Mouse (Mus musculus) forelimb bud, embryonic 11.5 days (tissue): ENCODE measurements around the gene AI481877.

ENCODE experiments used
- DNase-seq: peaks from one replicate; pipeline ENCODE4 v3.0.0-alpha.2; 2012; ENCODE audit warnings: low read depth, low spot score

The AI481877 gene

DNA sequence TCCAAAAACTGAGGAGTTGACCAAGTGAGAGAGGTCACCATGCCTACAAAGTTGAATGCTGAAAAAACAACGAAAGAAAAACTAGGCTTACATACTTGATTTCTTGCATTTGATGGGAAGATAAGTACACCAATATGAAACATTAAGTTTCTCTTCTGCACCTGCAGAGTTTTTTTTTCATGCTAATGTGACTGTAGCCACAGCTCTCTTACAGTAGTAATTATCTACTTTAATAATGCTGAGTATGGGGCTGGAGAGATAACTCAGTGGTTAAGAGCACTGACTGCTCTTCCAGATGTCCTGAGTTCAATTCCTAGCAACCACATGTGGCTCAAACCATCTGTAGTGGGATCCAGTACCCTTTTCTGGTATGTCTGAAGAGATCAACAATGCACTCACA is 13.7 kb downstream of the AI481877 start:
- DNase-seq = no peak

DNA sequence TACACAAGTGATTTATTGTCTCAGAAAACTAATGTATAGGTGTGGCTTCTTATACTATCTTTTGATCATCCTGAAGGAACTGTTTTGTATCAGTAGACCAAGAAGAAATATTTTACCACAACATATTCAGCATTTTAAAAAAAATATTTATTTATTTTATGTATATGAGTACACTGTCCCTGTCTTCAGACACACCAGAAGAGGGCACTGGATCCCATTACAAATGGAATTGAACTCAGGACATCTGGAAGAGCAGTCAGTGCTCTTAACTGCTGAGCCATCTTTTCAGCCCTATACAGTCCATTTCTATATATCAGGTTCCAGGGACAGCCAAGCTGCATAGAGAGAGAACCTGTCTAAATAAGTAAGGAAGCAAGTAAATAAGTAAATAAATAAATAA is 15.2 kb downstream of the AI481877 start:
- DNase-seq = no peak

DNA sequence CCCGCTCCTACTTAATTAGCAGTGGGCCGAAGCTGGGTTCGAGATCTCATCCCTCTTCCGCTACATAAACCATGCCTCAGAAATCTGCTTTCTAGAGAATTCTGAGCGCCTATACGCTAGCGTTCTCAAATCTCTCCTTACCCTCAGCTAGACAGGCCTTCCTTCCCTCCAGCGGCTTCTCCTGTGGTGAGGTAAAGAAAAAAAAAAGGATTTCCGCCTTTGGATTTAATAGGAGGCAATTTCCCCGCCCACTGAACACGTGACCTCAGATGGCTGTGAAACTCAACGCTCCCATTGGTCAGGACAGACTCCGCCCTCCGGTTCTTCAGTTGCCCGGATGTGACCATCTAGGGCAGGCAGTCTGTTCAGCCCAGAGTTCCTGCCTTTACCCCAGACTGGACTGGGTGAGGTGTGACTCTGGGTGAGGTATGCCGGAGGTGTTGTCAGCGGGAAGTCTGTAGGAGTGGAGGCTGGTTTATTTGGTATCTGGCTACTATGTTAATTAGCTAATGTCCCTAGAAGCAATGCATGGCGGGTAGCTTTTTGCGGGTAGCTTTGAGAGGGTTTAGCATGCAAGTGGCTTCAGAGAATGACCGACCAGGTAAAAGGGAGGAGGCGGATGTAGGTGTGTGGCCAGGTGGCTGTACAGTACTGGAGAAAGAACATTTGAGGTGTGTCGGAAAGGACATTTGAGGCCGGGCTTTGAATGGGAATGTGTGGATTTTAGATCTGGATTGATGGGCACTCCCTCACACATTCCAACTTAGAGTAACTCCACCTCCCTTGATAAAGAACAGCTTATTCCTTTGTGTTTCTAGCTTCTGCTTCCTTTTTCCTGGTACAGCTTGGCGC is 20.9 kb downstream of the AI481877 start:
- no peak for DNase-seq

DNA sequence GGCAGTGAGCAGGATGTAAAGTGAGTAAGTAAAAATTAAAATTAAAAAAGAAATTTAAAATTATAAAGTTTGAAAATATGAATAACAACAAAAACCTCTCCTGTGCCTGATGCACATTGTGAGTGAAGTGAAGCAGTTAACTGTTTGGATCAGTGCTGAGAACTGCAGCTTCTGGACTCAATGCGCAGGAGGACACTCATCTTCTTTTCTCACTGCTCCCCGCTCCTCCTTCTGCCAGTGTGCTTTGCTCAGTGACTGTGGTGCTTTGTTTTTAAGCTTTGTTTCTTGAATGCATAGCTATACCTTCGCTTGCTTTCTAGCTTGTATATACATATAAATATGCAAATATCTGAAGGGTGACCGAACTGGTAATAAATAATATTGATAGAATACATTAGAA is 30.1 kb downstream of the AI481877 start:
- no peak for DNase-seq

DNA sequence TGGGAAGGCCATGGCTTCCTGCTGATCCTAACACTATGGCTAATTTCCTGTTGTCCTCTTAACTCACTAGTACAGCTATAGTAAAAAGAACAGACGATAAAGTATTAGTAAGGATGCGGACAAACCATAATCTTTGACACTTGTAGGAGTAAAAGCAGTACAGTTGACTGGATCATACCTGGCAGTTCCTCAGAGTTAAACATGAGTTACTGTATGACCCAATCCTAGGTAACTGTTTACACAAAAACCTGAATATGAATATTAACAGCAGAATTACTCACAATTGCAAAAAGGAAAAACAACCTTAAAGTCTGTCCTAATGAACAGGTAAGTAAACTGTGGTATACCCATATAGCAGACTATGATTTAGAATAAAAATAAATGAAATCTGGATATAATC is 30.9 kb downstream of the AI481877 start:
- DNase-seq = no peak

DNA sequence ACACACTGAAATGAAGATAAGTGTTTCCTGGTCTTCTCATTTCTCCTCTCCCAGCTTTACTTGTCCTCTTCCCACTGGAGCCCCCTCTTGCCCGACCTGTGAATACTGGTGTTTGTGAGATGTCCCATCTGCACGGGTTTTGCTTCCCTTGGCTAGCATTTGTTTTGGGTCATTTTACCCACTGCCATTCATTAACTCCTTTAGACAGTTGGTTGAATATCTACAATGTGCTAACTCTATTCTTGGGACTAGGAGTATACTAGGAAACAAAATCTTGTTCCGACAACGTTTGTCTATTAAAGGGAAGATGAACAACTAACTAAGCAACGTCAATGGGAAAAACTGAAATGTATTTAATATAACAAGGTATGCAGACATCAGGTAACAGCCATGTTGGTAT is 32.1 kb downstream of the AI481877 start:
- DNase-seq = no peak

DNA sequence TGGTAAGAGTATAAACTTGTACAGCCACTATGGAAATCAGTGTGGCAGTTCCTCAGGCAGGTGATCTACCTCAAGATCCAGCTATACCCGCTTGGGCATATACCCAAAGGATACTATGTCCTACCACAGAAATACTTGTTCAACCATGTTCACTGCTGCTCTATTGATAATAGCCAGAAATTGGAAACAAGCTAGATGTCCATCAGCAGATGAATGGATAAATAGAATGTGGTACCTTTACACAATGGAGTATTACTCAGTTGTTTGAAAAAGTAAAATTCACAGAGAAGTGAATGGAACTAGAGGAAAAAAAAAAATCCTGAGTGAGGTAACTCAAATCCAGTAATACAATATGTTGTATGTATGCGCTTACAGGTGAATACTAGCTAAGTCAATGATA is 34.6 kb downstream of the AI481877 start:
- no peak for DNase-seq

DNA sequence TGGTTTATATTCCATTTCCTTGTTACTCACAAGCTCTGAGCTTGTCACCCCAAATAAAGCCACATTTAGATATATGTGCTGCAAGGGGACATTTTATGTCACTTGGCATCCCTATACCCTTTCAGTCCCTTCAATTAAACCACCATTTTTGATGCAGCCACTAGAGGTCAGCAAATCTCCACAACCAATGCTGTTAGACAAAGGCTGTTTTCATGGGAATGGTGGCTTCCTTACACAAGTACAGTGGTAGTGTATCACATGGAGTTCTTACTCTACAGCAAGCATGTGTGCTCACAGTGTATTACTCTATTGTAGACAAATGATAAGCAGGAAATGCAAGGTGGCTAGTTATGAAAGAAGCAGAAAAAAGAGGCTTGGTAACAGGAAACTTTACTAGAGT is 42.4 kb downstream of the AI481877 start:
- DNase-seq = peak; percentile 87

DNA sequence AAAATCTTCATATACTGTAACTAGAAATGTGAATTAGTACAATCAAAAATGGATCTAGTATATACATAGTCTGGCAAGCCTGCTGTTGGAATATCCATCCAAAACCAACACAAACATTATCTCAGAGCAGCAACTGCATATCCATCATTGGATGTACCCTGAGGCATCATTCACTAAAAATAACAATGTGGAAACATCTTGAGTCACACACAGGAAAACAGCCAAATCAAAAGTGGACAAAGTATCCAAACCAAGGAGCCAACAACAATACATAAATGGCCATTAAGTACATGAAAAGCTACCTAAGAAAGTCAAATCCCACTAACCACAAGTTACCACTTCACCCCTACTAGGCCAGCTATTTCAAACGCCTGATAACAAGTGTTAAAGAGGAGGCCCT is 49.4 kb downstream of the AI481877 start:
- no peak for DNase-seq

DNA sequence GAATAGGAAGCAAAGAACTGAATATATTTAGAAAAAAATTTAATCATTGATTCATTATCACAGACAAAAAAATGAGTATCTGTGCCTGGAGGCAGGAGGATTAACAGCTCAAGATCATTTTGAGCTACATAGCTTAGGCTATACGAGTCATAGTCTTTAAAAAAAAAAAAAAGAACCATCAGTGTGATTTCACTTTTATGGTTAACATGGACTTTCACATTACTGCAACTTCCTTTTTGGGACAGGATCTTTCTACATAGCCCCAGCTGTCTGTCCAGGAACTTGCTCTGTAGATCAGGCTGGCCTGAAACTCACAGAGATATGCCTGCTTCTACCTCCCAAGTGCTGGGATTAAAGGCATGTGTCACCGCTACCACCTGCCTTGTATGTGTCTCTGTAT is 55.4 kb downstream of the AI481877 start:
- DNase-seq = no peak

DNA sequence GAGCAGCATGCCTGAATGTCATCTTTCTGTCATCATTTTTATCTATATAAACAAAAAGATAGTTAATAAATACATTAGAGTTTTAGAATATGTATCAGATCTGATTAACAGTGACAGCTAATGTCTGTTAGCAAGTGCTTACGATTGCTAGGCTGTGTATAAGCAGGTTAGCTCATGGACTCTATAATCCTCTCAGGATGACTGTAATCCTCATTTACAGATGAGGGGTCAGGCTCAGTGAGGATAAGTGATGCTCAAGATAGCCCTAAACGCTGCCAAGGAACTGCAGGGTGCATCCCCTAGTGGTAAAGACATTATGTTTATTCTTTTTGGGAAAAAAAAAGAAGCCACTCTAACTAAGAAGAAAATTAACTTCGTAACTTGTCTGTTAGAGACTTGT is 69.5 kb downstream of the AI481877 start:
- no peak for DNase-seq

DNA sequence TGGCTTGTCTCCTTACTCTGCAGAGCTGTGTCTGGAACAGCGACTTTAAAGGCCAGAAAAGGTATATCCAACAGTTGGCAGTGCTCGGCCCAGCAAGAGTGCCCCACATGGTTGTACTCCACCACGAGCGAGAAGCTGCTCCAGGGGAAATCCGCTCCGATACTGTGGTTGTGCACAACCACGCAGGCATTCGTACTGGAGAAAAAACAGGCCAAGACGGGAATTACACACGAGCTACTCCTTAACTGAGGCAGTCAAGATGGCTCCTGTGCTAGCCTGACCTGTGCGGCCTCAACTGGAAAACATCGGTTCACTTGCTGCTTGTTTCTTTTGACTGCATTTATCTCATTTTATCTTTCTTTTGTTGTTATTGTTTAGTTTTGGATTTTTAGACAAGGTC is 76.3 kb downstream of the AI481877 start:
- DNase-seq = no peak

DNA sequence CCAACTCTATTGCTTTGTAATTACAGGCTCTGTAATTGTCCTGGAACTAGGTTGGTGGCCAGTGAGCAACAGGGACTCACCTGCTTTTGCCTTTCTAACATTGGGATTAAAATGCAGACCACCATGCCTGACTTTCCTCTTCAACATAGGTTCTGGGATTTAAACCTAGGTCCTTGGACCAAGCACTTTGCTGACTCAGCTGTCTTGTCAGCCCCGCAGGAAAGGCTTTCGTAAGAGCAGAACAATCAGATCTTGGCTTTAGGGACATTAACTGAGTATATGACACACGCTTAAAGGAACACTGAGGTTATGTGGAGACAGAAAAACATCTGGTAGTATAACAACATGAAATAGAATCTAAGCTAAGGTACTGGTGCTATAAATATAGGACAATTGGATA is 80.9 kb downstream of the AI481877 start:
- no peak for DNase-seq

DNA sequence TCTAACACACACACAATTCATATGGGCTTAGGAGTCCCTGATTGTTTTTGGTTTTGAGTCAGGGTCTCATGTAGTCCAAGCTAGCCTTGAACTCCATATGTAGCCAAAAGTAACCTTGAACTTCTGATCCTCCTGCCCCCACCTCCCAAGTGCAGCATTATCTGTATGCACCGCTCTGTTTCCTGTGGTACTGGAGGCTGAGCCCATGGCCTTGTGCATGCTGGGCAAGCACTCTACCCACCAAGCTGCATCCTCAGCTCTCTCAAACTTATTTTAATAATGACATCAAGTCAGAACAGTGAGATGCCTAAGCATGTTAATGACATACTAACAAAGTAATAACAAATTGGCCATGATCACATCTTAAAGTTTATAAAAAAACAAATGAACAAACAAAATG is 87.7 kb downstream of the AI481877 start:
- no peak for DNase-seq

DNA sequence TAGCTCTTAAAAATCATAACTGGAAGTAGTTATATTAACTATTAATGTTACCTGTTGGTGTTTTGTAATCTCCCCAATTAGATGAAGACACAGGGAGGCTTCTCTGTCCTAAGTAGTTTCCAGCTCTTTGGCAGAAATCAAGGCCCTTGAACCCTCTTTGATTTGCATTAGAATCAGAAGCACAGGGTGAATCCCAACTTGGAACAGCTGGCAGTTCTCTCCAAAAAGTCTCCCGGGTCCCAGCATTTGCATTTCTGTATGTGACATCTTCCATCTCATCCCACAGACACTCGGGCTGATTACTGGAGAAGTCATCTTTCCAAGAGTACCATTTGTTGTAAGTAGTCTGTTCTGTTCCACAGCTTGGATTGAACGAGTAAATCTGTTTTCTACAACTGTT is 91.6 kb downstream of the AI481877 start:
- no peak for DNase-seq

DNA sequence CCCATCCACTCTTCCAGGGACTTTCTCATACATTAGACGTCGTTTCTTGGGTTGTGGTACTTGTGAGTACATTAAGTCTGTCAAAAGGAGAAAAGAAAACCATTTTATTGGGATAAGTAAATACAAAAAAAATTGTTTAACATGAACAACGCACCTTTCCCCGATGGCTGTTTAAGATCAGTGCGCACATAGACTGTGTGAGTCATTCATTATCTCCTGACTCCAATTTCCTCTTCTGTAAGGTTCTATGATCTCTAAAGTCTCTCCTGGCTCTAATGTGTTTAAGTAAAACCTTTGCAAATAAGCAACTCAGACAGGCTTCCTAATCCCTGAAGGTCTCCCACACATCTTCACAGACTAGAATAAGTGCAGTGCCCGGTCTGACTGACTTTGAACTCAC is 94.9 kb downstream of the AI481877 start:
- no peak for DNase-seq

DNA sequence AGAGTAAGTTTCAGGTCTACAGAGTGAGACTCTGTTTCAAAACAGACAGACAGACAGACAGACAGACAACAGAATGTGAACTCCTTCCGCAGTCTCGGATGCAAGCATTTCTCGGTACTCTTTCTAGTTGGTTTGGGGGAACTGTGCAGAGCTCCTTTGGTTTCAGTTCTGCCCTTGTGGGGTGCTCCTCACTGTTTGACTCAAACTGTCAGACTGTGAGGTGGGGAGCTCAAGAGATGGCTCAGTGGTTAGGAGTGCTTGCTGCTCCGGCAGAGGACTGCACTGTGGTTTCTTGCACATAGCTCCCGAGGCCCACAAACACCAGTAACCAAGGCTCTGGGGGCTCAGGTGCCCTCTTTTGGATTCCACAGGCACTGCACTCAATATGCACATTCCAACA is 95.7 kb downstream of the AI481877 start:
- no peak for DNase-seq

DNA sequence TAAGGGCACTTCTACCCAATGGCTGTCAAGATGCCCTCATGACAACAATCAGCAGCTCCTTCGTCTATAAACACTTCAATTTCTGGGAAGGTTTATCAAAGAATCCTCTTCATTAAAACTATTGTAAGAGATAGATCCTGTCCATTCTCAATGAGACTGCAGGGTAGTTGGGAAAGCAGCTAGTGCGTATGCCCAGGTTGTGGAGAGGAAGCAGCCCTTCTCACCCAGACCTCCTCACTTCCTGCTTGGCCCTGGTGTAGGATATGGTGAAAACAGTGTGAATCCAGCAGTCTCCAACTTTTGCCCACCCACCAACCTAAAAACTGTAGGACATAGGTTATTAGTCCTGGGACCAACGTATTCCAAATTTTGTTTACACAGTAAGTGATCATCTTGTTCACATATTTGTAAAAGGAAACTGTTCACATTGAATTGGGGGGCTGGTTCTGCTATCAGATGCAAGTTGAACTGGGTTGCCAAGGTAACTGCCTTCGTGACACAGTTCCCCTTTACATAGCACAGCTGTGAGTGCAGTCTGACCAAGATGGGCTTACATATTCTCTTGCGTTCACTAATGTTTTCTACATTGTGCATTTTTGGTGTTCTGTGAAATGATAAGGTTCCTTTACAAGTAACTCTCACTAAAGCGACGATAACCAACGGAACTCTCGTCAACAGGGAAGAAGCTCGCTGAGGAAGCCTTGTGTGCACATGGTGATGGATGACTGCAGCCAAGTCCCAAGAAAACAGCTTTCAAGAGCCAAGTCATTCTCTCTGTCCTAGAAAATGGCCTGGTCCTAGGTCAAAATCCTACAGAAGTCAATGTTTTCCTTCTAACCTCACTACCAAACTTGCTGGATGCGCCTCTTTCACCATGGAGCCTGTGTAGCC is 98.1 kb downstream of the AI481877 start:
- no peak for DNase-seq

DNA sequence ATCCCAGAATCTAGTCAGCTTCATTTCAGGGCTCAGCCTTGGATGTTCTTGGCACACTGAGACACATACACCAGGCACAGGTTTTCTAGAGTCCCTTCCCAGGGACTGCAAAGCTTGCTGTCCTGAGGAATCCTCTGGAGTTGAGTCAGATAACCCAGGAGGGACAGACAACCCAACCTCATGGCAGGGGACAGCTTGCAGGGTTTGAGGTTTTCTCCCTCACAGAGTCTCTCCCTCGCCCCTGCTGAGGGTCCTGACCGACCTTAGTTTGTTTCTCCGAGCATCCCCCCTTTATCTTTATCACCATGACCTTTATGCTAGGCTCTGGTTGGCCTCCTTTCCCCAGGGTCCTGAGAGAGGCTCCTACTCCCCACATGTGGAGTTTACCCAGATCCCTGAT is 101.3 kb downstream of the AI481877 start:
- DNase-seq = no peak

DNA sequence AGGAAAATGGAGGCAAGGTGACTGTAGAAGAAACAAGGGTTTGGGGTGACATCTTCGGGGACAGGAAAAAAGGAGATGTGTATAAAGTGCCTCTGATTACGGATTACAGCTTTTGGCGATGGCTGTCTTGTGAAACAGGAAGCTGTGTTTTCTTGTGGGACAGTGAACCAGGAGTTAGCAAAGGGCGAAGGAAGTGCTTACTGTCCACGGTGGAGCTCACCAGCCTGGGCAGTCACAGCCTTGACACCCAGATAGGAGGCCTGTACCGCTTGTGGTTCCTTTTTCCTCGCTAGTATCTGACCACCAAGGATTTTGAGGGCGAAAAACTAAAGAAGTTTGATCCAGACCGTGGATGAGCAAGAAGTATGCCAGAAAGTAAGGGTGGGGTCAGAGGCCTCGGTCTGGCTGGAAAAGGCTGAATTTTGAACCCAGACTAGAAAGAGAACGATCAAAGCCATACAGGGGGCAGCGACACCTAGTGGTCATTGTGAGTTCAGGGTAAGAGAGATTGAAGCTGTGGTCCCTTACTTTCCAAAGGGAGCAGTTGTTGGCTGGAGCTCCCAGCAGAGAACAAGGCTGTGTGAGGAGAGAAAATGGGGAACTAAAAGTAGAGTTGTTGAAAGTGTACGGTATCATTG is 102.2 kb downstream of the AI481877 start:
- peak; percentile 85 for DNase-seq

DNA sequence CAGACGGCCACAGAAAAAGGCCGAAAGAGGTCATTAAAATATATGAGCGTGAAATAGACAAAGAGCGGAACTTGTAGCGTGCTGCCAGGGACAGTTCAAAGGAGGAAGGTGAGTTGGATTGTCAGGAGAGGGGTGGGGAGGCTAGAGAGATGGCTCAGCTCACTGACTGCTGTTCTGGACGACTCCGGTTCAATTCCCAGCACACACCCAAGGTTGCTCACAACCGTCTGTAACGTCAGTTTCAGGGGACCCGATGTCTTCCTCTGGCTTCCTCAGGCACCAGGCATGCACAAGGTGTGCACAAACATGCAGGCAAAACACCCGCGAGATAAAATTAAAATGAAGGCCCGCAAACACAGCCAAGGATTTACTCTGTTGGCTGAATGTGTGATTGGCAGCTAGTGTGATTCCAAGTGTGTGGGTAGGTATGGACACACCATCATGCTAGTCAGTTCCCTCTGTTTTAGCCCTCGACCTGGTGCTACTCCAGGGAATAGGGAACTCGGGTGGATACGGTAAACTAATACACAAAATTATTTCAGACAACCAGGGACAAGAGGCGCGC is 102.9 kb downstream of the AI481877 start:
- DNase-seq = no peak
